Mouse (Mus musculus) kidney, postnatal 36 days (tissue): ENCODE results near the gene Slc45a2.

Experiments
- DNase-seq, 2 experiments: peaks; one replicate each; pipeline ENCODE4 v3.0.0; 2021 to 2022; ENCODE audit warnings: mixed read lengths in 2 of 2

The Slc45a2 gene

GRCm38 (mm10) chr15:11067891-11068290 is 67.4 kb downstream of the Slc45a2 start:
- DNase-seq, result no peak

- DNase-seq, result no peak
Observed at GRCm38 (mm10) chr15:11075726-11076361, 75.3 kb downstream of the Slc45a2 start.
